Mouse (Mus musculus) cerebellum, adult 11-12 months (tissue): ENCODE measurements at regions not wholly inside any gene's neighbourhood (a gene's known extent, or its start where the extent isn't known, plus 50 kb on each side); places are given as distances from the start of the nearest gene placed in this dataset.

ENCODE experiments used
- DNase-seq: peaks from one replicate; pipeline ENCODE4 v3.0.0; 2022

DNA sequence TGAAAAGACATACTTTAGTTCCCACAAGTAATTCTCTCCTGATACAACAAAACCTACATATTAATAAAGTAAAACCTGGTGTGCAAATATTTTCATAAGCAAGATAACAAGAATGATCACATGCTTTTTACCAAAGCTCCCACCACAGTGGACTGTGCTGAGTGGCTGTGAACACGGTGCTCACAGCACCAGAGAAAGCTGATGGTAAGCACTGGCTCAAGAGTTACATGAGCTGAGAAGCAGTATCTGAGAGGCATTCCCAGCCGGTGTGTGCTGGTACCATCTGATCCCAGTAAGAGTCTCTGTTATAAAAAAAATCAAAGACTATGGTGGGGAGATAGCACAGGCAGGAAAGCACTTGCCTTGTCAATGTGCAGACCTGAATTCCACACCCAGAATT lies 443.5 kb upstream of the Nrp1 start:
- no peak for DNase-seq

DNA sequence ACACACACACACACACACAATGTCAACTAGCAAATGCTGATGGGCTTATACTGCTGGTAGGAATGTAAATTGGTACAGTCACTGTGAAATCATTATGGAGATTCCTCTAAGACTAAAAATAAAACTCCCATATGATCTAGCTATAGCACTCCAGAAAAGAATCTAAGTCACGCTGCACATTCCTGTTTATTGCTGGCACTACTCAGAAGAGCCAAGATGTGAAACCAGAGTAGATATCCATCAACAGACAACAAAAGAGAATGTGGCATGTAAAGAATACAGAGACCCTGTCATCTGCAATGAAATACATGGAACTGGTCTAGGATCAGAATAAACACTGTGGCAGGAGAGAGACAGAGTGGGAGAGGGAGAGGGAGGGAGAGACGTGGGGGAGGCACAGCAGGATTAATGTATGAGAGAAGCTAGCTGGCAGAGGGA lies 442.8 kb upstream of the Nrp1 start:
- DNase-seq, result no peak

DNA sequence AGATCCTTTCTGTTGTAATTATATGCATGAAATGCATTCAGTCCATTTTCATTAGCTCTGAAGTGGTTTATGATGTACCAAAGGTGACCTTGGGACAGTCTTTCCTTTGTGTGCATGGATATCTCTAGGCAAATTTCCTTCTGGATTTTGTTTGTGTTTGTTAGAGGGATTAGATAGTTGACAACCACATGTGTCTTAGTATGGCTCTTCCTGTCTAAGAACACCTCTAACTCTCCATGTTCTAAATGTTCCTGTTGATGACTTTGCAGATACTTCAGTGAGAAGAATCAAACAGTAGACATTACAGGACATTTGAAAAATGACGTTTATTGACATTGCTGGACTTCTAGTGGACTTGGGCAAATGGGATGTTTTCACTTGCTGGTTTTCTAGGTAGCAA lies 436.5 kb upstream of the Nrp1 start:
- no peak for DNase-seq

DNA sequence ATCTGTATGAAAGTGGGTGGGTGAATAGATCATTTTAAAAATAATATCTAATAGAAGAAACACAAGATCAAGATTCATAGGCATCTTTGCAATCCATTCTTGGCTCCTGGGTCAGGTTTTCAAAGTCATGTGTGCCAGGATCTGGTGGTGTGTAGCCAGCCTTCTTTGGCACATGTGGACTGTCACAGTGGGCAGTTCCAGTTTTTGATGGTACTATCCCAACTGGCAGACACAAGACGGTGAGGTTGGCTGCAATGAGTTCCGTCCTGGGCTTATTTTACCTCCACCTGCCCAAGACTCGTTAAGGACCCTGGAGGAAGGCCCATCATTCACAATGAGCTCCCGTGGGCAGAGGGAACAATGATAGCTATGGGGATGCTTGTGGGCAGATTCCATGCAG lies 435.1 kb upstream of the Nrp1 start:
- DNase-seq, result no peak

DNA sequence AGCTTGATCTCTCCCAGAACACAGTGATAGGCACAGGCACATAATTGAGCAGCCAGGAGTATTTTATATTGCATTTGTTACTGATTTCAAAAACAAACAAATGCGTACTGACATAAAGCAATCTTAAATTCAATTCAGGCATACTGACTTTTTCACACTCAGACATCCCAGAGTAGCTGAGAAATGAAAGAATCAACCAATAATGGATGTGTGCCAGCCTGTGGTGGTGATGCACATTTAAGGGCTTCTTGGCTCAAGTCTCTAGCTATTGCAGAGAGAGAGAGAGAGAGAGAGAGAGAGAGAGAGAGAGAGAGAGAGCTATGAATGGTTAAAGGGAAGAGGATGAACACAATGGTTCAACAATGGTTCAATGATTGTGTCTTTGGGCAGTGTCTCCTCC lies 426.1 kb upstream of the Nrp1 start:
- no peak for DNase-seq

DNA sequence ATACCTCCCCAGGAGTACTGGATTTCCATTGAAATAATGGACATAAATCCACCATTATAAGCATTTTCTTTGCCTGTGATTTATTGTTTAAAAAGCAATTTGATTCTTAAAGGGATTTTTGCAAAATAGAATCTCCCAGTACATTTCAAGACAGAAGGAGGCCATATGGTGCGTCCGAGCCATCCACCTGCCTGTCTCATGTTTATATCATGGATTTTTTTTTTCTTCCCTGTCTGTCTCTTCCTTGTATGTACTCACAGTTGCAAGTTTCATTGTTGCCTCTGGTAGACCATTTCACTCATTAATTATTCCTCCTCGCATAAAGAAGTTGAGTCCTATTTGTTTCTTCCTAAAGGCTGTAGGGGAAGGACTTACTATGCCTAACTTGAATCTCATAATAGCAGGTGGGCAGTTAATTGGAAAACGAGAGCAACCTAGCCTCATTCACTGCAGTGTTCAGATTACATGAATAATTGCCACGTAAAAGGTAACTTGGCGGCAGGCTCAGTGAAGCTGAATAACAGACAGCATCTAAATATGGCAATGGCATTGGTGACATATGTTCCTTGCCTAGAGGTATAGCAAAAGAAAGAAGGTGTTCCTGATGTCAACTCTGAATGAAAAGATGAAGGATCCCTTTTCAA lies 421.5 kb upstream of the Nrp1 start:
- no peak for DNase-seq

DNA sequence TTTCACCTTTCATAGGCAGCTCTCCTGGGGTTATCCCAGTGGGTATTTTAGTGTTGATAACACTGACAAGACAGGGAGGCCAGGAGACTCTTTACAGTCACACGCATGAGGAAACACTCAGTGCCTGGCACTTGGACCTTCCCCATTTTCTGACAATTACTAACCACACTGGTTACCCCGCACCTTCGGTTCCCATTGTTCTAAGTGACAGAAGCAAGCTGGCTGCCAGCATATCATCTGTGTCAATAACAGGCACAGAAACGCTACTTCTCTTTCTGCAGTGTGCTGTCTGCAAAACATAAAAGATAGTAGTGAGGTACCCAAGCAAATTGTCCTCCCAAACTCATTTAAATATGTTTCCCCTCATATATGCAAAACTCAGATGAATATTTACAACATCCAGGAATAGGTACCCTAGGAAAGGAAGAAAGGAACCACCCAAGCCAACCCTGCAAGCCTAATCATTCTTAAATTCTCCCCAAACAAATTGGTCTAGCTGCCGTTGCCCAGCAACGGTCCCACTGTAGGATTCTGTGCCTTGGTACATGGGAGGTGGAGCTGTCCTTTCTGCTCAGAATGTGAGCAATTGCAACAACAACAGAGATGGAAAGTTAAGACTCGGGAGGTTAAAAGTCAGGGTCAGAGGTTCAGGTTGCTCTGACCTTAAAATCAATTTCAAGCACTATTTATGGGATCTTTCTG lies 419.0 kb upstream of the Nrp1 start:
- DNase-seq, result no peak

DNA sequence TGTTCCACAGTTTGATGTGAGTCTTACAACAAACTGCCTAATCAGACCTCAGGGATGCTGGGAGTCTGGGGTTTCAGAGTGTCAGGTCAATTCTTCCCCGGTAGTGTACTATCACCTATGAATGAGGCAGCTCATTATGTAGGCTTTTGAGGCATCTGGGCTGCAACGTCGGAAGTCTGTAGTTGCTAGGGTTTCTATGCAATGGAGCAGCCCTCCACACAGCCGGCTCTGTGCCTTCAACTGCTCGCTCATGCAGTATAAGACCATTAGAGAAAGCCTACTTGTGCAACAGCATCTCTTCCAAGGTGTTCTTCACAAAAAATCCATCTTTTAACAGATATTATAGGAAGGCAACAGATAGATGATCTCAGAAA lies 418.4 kb upstream of the Nrp1 start:
- no peak for DNase-seq

DNA sequence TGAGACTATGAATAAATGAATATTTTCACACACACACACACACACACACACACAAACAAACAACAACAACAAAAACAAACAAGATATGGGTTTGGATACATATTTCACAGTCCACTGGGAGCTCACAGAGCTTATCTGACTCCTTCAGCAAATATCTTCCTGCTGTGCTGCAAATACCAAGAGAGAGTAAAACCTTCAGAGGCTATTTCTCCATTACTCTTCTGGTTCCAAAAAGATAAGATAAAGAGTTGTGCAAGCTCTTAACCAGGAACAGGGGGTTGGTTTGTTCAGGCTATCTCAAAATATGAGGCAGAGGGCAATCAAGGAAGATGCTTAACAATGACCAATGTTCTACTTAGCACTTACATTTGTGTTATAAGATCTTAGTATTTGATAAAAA lies 416.1 kb upstream of the Nrp1 start:
- no peak for DNase-seq

DNA sequence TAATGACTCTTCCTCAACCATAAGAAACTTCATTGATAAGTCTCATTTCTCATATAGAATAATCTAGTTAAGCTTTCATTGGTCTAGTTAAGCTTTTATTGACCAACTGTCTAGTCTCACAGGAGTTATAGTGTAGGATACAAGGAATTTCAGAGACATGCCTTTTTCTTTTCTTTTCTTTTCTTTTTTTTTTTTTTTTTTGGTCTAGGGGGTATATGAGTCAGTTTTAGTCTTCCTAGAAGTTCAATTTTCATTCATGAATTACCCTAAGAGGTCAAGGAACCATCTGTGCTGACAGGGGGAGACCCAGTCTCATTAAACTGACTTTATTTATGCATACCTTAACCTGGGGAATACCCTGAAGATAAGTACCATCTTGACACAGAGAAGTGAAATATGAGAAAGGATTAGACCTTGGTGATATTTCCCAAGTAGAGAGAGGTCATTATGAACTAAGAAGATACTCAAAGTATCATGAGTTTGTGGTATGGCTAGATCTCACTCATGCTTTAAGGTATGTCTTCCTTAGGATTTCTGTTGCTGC lies 413.4 kb upstream of the Nrp1 start:
- DNase-seq, result no peak

DNA sequence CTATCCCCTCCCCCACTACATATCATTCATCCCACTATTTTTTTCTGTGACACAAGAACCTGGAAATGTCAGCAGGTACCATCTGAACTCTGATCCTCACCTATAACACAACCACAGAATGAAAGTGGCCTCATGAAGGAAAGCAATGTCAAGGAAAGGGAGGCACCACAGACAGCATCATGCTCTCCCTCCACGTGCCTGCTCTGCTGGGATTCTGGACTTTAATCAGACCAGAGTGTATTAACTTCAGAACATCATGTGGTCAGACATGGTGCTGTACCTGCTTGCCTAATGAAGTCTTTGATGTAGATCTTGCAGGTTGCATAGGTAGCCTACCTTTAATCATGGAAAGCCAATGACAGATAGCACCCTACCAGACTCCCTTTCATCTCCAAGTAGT lies 400.8 kb upstream of the Nrp1 start:
- no peak for DNase-seq

DNA sequence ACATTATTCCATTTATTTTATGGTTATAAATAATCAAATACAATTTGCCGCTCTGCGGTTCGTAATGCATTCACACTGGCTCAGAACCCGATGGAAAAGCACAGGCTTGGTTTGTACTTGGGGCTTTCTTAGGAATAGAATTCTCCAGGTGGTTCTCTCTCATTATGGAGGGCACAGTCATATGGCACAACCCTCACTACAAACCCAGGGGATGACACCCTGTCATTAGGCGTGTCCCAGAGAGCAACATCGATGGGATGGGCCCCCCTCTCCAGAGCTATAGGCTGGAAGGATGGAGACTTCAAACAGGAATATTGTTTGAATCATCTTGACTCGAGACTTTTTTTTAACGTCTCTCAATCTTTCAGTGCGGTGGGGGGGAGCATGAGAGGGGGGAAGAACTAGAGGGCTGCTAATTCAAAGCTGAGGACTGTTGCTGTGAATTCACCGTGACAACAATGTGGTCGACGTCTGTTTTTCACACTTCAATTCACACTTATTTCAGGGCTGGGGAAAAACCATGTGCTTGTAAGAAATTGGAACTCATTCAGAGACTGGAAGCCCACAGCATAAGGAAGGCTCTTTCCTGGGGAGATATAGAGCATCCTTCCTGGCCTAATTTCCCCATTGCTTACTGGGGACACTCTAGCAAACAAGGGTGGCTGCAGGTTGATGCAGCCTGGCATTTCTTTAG lies 399.9 kb upstream of the Nrp1 start:
- DNase-seq, result no peak

DNA sequence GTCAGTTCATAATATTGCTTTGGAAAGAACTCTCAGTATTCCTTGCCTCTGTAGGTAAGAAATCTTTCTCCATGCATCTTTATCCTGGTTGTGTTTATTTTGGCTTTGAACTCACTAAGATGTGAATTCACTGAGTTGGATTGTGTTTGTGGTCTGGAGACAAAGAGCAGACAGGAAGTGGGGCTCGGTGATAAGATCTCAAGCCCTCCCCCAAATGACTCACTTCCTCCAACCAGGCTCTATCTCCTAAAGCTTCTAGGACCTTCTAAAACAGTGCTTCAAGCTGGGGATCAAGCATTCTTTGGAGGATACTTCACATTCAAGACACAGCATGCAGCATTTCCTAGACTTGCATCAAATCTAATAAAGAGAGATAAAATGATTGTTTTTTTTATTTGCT lies 395.5 kb upstream of the Nrp1 start:
- DNase-seq, result no peak

DNA sequence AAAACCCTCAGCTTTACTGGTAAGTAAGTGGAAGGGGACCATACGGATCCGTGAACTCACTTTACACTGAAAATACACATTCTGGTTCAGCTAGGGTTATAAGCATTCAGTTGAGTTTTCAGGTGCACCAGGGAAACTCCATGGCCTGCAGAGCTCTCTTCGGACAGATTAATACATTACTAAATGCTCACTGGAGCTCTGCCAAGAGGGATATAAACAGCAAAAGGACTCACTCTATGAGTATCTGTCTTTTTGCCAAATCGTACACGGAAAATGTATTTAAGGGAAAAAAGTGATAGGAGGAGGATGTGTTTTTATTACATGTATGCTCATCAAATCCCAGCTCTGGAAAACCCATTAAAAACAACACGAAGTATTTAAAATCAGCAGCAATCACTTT lies 394.8 kb upstream of the Nrp1 start:
- DNase-seq, result no peak

DNA sequence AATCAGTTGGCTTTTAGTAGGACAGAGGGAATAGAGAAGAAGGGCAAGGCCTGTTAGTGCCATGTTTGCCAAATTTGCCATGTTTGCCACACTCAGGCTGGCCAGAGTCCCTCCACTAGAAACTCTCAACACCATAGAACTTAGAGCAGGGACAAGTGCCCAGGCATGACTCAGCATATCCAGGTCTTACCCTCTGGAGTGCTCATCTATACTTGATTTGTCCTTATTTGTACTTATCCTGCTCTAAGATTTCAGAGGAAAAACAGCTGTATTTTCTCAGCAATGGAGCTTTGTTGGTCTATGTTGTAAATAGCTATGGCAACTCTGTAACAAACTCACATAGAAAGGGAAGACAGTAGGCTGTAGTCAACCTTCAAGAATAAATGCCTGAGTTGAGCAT lies 393.6 kb upstream of the Nrp1 start:
- DNase-seq, result no peak

DNA sequence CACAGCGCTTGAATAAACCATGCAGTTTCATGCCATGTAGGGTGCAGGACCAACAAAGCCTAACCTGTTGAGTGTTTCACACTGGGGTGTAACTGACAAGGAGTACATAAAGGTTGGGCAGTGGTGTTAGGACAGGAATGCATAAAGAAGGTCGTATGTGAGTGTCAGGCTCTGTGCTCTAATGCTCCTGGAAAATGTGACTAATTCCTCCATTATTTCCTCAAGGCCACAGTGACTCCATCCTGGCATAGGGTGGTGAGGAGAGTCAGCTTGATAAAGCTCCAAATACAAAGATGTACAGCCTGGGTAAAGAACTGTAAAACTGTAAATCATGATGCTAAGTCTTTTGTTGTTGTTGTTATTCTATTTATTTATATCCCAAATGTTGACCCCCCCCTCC lies 393.1 kb upstream of the Nrp1 start:
- DNase-seq, result no peak

DNA sequence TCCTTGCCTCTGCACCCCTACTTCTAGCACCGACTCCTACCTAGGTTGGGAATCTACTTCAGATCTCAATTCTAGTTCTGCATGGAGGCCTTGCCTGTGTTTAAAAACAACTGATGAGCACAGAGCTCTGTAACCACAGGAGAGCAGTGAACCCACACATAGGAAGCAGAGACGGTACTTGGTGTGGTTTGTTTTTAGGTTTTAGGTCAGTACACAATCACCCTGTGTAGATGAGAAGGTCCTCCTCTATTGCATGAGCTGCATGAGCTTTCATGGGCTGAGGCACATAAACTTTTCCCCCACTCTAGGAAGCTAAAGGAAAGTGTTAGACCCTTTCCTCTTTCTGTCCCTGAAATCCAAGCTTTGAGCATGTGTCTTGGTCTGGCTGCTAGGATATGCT lies 390.4 kb upstream of the Nrp1 start:
- DNase-seq, result no peak

DNA sequence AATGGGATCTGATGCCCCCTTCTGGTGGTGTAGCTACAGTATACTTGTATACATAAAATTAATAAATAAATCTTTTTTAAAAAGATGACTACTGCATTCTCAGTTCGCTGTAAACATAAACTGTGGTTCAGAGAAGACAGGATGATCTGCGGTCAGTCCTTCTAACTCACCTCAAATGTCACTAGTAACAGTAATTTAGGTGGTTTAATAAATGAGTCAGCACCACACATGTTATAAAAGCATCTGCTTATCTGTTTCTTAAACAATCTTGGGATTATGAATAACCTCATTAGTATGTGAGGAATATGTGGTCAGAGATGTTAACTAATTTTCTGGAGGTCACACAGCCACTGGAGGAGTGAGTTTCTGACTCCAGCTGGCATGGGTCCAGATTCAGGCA lies 385.2 kb upstream of the Nrp1 start:
- DNase-seq, result no peak

DNA sequence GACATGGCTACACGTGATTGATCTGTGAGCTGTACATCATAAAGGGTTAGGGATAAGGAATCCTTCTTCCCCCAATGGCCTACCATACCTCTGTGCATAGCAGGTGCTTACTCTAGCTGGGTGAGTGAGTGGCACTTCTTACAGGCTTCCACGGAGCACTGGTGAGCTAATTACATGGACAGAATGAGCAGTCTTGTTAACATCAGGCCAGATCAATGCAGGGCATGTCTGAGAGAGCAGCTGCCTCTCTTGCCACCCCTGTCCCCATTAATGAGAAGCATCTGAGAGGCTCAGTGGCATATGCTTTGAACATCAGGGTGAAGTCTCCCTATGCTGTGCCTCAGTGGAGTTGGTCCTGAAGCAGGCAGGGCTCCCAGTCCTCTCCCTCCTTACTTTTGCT lies 380.7 kb upstream of the Nrp1 start:
- DNase-seq, result no peak

DNA sequence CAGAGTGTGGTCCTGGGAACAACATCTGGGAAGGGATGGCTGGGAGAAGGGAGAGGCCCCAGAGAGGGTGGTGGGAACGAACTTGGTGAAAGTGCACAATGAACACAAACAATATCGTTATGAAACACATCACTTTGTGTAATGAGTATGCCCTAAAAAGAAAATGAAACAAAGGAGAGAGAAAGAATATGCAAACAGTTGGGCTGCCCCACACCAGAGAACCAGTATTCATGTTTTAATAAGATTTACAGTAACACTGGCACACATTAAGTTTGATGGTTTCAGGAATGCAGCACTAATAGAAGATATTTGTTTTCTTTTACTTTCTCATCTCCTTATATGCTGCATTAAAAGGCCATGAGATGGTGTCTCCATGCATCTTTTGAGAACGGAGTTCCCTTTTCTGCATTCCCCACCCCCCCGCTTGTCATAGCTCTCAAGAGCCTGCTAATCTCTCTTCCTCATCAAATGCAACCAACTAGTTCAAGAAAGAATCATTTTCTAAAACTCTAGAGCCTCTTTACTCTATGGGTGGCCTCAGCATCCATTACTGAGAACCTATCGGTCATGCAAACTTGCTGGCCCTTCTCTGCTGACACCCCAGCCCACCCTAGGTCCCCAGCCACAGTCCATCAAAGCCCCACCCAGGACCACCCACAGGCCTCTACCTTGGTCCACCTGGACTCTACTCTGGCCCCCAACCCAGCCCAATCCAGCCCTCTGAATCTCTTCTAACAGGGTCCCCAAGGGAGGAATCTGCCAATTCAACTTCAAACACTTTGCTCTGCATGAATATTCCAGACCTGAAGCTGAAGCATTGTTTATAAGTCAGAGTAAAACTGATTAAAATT lies 379.0 kb upstream of the Nrp1 start:
- DNase-seq, result no peak

DNA sequence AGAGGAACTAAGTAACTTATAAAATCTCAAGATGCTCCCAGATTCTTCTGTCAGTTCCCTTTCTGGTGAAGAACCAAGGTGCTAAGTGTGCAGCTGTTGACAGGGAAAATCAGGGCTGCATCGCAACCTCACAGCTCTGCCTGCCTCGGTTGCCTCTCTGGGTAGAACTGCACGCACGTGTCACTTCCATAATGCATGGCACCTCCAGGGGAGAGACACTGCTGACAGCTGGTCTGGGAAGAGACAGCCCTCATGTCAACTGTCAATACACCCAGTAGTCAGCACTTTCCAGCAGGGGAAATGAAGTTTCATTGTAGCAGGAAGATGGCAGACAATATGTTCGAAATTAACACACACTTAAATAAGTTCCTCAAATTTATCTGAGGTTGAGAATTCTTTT lies 376.2 kb upstream of the Nrp1 start:
- no peak for DNase-seq

DNA sequence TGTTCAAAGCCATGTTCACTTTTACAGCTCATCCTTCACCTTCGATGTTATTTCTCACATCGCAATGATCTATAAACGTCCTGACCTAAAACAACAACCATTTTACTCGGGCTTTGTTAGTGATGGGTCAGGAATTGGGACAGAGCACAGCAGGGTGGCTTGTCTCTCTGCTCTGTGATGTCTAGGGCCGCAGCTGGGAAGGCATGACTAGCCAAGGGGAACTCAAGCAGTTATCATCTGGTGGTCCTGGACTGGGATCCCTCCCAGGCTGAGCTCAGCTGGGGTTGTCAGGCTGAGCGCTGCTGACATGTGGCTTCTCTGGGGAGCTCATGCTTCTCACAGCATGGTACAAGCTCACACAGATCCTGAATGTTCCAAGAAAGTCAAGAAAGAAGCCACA lies 372.8 kb upstream of the Nrp1 start:
- DNase-seq, result peak; percentile 13

DNA sequence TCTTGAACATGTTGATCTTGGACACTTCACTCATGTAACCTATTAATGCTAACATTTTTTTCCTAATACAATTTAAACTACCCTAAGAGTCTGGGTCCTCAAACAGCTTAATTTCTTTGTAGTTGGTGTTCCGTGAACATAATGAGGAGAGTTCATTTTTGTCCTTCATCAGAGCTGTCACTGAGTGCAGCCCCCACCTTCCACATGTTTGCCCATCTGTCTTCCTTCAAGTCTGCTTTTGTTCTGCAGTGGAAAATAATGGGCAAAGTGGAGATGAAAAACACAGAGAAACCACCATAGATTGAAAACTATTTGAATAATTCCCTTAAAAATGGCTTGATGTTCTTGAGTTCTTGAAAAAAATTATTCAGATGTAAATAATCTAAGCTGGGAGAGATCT lies 369.5 kb upstream of the Nrp1 start:
- DNase-seq, result no peak
